Mouse (Mus musculus): Measurements from ENCODE around the gene Atg2b. TPM values are rescaled to one million over a fixed set of nuclear protein-coding genes. Genes with fewer than 3 reads are reported as not detected.

Gene Atg2b
- total RNA-seq (2021), result 10 to 100 TPM; 18.9 to 19.1 TPM
- long read RNA-seq, experiment 1, partial matches to known transcripts, result 11 of 23 reads
- long read RNA-seq, experiment 1, other reads (novel, unspliced or antisense), result 11 of 23 reads
- long read RNA-seq, experiment 2, partial matches to known transcripts, result 5 of 17 reads
- long read RNA-seq, experiment 2, other reads (novel, unspliced or antisense), result 12 of 17 reads

DNA sequence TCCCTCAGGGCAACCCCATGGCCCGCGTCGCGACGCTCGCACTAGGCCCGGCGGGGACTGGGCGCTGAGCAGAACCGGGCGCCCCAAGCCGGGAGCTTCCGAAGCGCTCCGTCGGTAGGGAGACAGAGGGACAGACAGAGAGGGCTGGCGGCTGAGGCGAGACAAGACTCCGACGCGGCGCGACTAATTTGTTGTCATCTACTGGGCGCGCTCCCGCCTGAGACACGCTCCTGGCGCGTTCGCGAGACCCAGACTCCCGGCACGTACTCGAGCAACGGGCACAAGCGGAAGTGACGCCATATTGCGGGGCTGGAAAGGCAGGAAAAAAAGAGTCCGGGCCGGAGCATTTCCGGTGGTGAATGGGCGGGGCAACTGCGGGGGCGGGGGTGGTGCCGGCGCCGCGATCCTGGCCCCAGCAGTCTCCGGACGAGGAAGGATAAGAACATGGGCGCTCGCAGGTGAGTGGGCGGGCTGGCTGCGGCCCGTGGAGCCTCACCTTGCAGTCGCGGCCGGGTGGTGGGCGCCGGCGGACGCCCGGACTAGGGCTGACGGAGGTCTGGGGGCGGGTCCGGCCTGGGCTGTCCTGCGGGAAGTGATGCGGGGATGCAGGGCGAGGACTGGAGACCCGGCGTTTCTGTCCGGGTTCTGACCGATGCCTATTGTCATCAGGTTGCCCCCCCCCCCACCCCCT, at the start of gene Atg2b:
Atg2b (minus strand) TSS at position 211 of the 691 bp plus-strand sequence.
- no peak for TF ChIP-seq CTCF (IDR thresholded peaks at IDR 0.05)
- intact Hi-C loops (cut with DNase I), result loop anchor here (5.0 to 10.0 kb wide), 2 partner anchors 37 to 330 kb away; partner anchors contain the start of gene Vrk1
- Histone ChIP-seq H3K27ac (peak within 1 kb of the TSS; percentile 99), H3K4me3 (peak within 1 kb of the TSS; percentile 100)
- peak; percentile 98 for DNase-seq

DNA sequence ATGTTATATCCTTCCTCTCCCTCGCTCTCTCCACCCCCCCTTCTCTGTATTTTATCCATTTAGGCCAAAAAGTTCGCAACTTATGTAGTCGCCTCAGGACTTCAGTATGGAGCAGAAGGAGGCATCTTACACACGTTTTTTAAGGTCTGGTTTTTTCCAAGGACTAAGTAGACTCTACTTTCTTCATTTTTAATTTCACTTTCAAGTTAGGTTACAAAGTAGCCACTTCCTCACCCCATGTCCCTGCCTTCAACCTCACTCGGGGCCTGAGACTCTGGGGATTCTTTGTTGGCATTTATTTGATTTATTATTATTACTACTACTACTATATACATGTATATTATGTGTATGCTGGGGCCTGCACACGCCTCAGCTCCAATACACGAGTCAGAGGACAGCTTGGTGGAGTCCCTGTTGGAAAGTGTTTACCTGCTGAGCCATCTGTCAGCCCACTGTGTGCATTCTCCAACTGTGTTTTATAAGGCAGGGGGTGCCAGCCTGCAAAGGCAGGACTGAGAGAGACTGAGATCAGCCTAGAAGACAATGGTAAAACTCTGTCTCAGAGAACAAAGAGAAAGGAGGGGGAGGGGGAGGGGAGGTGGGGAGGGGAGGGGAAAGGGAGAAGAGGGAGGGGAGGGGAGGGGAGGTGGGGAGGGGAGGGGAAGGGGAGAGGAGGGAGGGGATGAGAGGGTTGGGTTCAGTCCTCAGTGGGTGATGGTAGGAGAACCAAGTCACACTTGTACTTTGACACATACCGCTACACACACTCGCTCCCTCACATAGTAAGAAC, 48.6 kb upstream of the Atg2b start:
- TF ChIP-seq CTCF (IDR thresholded peaks at IDR 0.05), result no peak
- intact Hi-C loops (cut with DNase I), result no loop called here
- no peak overlapping the region for H3K27ac ChIP-seq

DNA sequence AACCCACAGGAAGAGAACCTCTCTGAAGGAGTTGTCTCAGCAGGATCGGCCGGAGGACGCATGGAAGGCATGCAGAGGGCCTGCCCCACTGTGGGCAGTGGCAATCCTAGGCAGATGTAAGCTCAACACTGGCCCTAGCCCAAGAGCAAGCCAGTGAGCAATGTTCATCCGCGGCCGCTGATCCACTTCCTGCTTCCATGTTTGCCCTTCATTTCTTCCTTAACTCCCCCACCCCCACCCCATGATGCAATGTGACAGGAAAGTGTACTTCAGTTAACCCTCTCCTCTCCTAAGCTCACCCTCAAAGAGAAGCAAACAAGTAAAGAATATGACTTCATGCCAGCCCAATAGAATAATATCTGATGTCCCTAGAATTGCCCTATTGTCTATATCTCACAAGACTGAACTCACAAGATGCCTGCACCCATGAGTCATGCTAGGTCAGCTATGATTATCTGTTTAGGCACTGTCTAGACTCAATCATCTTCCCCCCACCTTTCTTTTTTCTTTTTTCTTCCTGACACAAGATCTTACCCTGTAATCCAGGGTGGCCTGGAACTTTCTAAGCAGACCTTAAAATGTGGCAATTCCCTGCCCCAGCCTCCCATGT, 45.9 kb upstream of the Atg2b start:
- DNase-seq, result no peak
- H3K4me3 ChIP-seq, result no peak overlapping the region
- no peak overlapping the region for H3K27ac ChIP-seq
- intact Hi-C loops (cut with DNase I), result no loop called here
- TF ChIP-seq CTCF (IDR thresholded peaks at IDR 0.05), result no peak

More for the DNA sequence above, 48.6 kb upstream of the Atg2b start:
- no peak for DNase-seq
- H3K4me3 ChIP-seq, result no peak overlapping the region

DNA sequence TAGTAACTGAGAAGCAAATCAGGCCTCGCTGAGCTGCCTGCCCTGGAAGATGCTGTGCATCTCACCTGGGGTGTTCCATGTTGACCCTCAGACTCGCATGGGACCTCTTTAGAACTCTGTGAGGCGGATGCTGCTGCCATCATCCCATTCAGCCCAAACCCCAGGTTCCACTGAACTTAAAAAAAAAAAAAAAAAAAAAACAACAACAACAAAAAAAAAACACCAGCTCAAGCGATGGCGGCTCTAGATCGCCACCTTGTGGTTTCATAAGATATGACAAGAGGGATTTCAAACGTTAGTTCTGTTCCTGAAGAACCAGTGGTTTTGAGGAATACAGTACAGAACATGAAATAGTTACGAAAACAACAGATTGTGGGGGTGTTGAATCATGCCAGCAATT, 43.0 kb upstream of the Atg2b start:
- DNase-seq, result no peak
- peak; percentile 76 for TF ChIP-seq CTCF (IDR thresholded peaks at IDR 0.05)
- Histone ChIP-seq H3K27ac (no peak overlapping the region), H3K4me3 (no peak overlapping the region)
- intact Hi-C loops (cut with DNase I), result loop anchor here (5.0 kb wide), 1 partner anchor 231 kb away; no protein-coding TSS in a partner anchor

DNA sequence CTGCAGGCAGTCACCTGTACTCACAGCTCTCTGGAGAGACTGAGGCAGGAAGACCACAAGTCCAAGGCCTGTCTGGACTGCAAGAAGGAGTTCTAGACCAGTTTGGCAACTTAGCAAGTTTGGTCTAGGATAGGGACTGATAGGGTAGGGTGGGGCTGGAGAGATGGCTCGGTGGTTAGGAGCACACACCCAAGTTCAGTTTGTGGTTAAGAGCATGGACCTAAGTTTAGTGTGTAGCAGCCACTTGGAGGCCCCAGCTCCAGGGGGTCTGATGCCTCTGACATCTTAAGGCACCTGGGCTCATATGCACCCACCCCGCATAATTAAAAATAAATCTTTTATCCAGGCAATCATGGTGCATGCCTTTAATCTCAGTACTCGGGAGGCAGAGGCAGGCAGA, 42.3 kb upstream of the Atg2b start:
- no peak for TF ChIP-seq CTCF (IDR thresholded peaks at IDR 0.05)
- intact Hi-C loops (cut with DNase I), result loop anchor here (5.0 kb wide), 1 partner anchor 230 kb away; no protein-coding TSS in a partner anchor

DNA sequence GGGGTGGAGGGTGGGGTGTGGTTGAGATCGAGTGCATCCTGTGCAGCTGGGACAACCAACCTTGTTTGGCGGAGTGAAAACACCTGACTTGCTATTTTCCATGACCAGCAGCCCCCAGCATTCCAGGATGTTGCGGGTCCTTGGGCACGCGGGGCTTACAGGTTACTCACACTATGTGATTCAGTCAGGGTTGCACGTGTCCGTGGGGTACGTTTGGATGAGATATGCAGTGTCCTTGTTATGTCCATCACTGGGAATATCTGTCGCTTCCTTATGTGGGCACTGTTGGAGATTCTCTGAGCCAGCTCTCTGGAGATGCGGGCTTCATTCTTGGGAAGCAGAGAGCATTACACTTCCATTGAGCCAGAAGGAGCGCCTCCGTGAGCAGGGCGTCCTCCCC, 40.7 kb upstream of the Atg2b start:
- Histone ChIP-seq H3K4me3 (no peak overlapping the region), H3K27ac (no peak overlapping the region)
- intact Hi-C loops (cut with DNase I), result loop anchor here (5.0 kb wide), 1 partner anchor 228 kb away; no protein-coding TSS in a partner anchor
- TF ChIP-seq CTCF (IDR thresholded peaks at IDR 0.05), result no peak
- no peak for DNase-seq

More for the DNA sequence above, 42.3 kb upstream of the Atg2b start:
- H3K4me3 ChIP-seq, result no peak overlapping the region
- no peak for DNase-seq
- H3K27ac ChIP-seq, result no peak overlapping the region

DNA sequence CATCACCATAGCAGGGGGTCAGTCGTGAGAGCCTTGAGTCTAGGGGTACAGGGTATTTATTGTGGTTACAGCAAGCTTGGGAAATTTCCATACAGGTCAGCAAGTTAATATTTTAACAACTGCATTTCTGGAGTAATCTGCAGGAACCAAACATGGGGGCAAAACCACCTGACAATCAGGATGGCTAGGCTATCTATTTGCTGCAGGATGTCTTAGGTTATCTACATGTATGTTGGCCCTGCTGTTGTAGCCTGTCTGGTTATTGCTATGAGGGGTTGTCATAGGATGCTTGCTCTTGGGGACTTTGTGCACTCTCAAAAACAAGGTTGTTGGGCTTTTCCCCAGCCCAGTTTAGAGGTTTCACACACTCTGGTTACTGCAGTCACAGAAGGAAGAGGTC, 39.6 kb upstream of the Atg2b start:
- intact Hi-C loops (cut with DNase I), result loop anchor here (5.0 kb wide), 2 partner anchors 37 to 227 kb away; partner anchors contain the start of gene Atg2b

DNA sequence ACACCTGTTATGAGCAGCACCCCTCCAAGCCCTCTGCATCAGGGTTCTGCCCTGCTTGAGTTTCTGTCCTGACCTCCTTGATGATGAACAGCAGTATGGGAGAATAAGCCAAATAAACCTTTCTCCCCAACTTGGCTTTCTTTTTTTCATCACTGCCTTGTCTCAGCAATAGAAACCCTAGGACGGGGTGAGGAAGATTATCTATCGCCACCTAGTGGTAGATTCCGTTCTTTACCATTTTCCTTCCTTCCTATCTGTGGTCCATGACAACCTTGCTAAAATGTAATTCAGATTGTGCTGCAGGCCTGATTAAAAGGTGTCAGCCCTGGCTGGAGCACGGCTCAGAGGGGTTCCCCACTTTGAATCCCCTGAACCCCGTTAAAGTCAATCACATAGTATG, 37.6 kb upstream of the Atg2b start:
- TF ChIP-seq CTCF (IDR thresholded peaks at IDR 0.05), result peak; percentile 75
- intact Hi-C loops (cut with DNase I), result loop anchor here (5.0 kb wide), 1 partner anchor 35 kb away; the partner anchor contains the start of gene Atg2b
- H3K27ac ChIP-seq, result no peak overlapping the region
- H3K4me3 ChIP-seq, result no peak overlapping the region
- no peak for DNase-seq

More for the DNA sequence above, 39.6 kb upstream of the Atg2b start:
- DNase-seq, result no peak
- Histone ChIP-seq H3K4me3 (no peak overlapping the region), H3K27ac (no peak overlapping the region)
- TF ChIP-seq CTCF (IDR thresholded peaks at IDR 0.05), result no peak

DNA sequence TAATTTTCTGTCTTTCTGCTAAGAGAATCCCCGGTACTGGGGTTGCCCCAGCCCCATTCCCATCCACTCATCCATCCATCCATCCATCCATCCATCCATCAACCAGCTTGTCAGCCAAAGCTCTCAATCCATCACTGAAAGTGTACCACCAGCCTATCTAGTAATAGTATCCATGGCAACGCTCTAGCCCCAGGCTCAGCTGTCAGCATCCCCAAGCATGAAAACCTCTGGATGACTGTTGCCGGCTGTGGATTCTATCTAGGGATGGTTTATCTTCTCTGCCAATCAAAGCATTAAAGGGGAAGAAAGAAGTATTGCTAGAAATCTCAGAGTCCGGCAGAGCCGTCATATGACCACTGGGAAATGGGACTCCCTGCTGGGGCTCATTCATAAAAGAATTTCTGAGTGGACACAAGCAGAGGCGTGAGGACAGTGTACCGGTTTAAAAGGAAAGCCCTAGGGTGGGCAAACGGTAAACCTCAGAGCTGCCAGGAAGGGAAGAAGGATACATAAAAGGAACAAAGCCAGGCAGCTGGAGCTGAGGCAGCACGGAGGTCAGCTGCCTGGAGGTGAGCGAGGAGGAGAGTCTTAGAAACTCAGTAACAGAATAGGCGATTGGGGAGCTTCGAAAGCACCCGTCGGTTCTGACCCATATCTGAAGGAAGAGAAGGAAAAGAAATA, 36.6 kb upstream of the Atg2b start:
- H3K27ac ChIP-seq, result no peak overlapping the region
- no peak overlapping the region for H3K4me3 ChIP-seq
- no peak for DNase-seq
- intact Hi-C loops (cut with DNase I), result loop anchor here (5.0 kb wide), 1 partner anchor 34 kb away; the partner anchor contains the start of gene Atg2b
- no peak for TF ChIP-seq CTCF (IDR thresholded peaks at IDR 0.05)

DNA sequence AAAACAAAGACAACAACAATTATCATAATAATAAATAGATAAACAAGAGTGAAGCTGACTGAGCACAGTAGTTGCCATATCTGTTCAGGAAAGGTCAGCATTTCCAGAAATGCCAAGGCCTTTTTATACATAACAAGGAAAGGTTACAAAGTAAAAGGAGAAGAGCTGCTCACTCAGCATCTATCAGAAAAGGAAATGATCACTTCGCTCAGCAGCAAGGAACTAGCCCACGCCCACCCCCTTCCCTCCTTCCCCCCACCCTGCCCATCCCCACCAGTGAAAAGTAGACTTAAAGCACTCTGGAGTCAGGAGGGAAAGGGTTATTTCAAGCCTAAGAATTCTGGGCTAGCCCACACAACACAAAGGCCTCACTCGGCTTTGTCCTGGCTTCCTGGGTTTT, 35.2 kb upstream of the Atg2b start:
- intact Hi-C loops (cut with DNase I), result loop anchor here (5.0 kb wide), 1 partner anchor 33 kb away; the partner anchor contains the start of gene Atg2b
- DNase-seq, result no peak
- TF ChIP-seq CTCF (IDR thresholded peaks at IDR 0.05), result no peak
- Histone ChIP-seq H3K4me3 (no peak overlapping the region), H3K27ac (no peak overlapping the region)

DNA sequence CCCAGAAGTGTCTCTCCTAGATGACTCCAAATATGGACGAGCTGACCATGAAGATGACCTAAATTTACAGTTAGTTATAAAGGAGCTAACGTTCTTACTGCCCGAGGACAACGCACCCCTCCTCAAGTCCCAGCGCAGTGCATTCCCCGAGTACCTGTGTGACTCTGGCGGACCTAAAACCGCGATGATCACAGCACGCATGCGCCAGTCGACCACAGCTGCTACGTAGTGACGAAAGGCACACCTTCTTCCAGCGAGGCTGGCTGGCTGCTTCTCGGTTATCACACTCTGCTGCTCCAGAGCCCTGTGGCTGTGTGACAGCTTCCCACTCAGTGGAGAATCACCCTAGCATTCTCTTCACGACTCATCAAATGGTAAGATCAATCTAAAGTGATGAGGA, 33.6 kb upstream of the Atg2b start:
- intact Hi-C loops (cut with DNase I), result no loop called here
- TF ChIP-seq CTCF (IDR thresholded peaks at IDR 0.05), result no peak
- peak; percentile 35 for DNase-seq
- peak overlapping the region; percentile 52 for H3K4me3 ChIP-seq
- H3K27ac ChIP-seq, result no peak overlapping the region

Data from gastrocnemius, adult 2 months (tissue).